ENCODE assay signal across 21 mouse cellular contexts in the genomic region with DNA sequence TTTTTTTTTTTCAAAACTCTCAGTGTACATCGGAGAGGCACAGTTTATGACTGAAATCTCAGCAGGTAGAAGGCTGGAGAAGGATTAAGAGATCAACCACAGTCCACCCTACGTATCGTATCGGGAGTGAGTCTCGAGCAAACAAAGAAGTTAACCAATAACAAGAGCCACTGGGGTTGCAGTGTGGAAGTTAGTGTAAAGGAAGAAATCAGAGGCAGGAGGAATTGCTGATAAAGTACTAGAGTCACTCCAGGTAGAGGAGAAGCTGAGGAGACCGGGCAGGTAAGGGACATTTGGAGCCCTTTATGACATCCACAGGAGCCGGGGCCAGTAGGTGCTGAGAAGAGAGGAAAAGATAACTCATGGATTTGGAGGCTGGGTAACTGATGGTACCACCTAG.
A peak's percentile ranks its signal among the peaks of the same experiment; 100 is the strongest.
DNase-seq lines count a peak whose midpoint lies in the region; ATAC-seq and TF ChIP-seq lines count a peak whose summit lies in the region.
"Had no signal": no experiment of that assay in that cellular context is flagged by ENCODE, and none has a peak within 500 bp of the region (broad histone marks: within the 10 kb centered on the region; RNA-seq: fewer than 3 reads in every experiment).

No protein-coding gene starts in this region.

- no peaks in the 10 kb centered on the region for H3K4me1 ChIP-seq in stomach, embryonic 14.5 days (ENCODE audit: control insufficient read depth, insufficient read depth, low read length)
- H3K4me1 ChIP-seq in stomach, postnatal 0 days (replicated peaks; ENCODE audit: control insufficient read depth, insufficient read depth) = no peaks in the 10 kb centered on the region
- H3K4me1 ChIP-seq in intestine, embryonic 16.5 days (ENCODE audit: control insufficient read depth, insufficient read depth, low read length) = peaks cover 12% of the 10 kb centered on the region
- no peaks in the 10 kb centered on the region for H3K4me1 ChIP-seq in liver, embryonic 15.5 days (replicated peaks)
- no peaks in the 10 kb centered on the region for H3K4me1 ChIP-seq in stomach, embryonic 16.5 days (ENCODE audit: control insufficient read depth, insufficient read depth, low read length)
- H3K4me1 ChIP-seq in limb, embryonic 10.5 days = no peaks in the 10 kb centered on the region
- no peaks in the 10 kb centered on the region for H3K4me1 ChIP-seq in forebrain, embryonic 10.5 days
- H3K4me1 ChIP-seq: forebrain, embryonic 13.5 days had no signal

- no peaks in the 10 kb centered on the region for H3K27me3 ChIP-seq in stomach, embryonic 14.5 days (ENCODE audit: control insufficient read depth, insufficient read depth, low read length)
- no peaks in the 10 kb centered on the region for H3K27me3 ChIP-seq in stomach, postnatal 0 days (ENCODE audit: control insufficient read depth, insufficient read depth, low read length)
- H3K27me3 ChIP-seq in intestine, embryonic 16.5 days (replicated peaks; ENCODE audit: control insufficient read depth, insufficient read depth, low read length) = no peaks in the 10 kb centered on the region
- no peaks in the 10 kb centered on the region for H3K27me3 ChIP-seq in liver, embryonic 15.5 days
- no peaks in the 10 kb centered on the region for H3K27me3 ChIP-seq in stomach, embryonic 16.5 days (ENCODE audit: control insufficient read depth, insufficient read depth, low read length)
- no peaks in the 10 kb centered on the region for H3K27me3 ChIP-seq in limb, embryonic 10.5 days (ENCODE audit: low read depth, poor library complexity, severe bottlenecking)
- no peaks in the 10 kb centered on the region for H3K27me3 ChIP-seq in forebrain, embryonic 10.5 days (ENCODE audit: poor library complexity, severe bottlenecking)
- H3K27me3 ChIP-seq: CH12.LX; embryonic facial prominence, embryonic 13.5 days; forebrain, embryonic 13.5 days; heart, embryonic 13.5 days; Patski had no signal

- no peaks in the 10 kb centered on the region for H3K9me3 ChIP-seq in stomach, embryonic 14.5 days (ENCODE audit: control insufficient read depth, low read depth, low read length)
- H3K9me3 ChIP-seq in stomach, postnatal 0 days (ENCODE audit: control insufficient read depth, low read length) = no peaks in the 10 kb centered on the region
- H3K9me3 ChIP-seq in intestine, embryonic 16.5 days (ENCODE audit: control insufficient read depth, low read length) = no peaks in the 10 kb centered on the region
- H3K9me3 ChIP-seq in liver, embryonic 15.5 days (replicated peaks) = no peaks in the 10 kb centered on the region
- no peaks in the 10 kb centered on the region for H3K9me3 ChIP-seq in stomach, embryonic 16.5 days (replicated peaks; ENCODE audit: control insufficient read depth, low read length)
- no peaks in the 10 kb centered on the region for H3K9me3 ChIP-seq in limb, embryonic 10.5 days (replicated peaks)
- H3K9me3 ChIP-seq in forebrain, embryonic 10.5 days = no peaks in the 10 kb centered on the region
- H3K9me3 ChIP-seq: embryonic facial prominence, embryonic 13.5 days; forebrain, embryonic 13.5 days; heart, embryonic 13.5 days had no signal

- no peak overlapping the region for H3K9ac ChIP-seq in stomach, embryonic 14.5 days (replicated peaks; ENCODE audit: low read depth, low read length)
- H3K9ac ChIP-seq in stomach, postnatal 0 days (ENCODE audit: low read length) = no peak overlapping the region
- H3K9ac ChIP-seq in intestine, embryonic 16.5 days (ENCODE audit: low read depth, low read length) = no peak overlapping the region
- no peak overlapping the region for H3K9ac ChIP-seq in liver, embryonic 15.5 days
- H3K9ac ChIP-seq in stomach, embryonic 16.5 days (ENCODE audit: low read length) = no peak overlapping the region
- H3K9ac ChIP-seq: embryonic facial prominence, embryonic 13.5 days; forebrain, embryonic 13.5 days; forebrain, postnatal 0 days; heart, embryonic 13.5 days had no signal

- WGBS in stomach, embryonic 14.5 days = 55% methylated on average over 7 of the region's 7 CpGs
- 60% methylated on average over 7 of the region's 7 CpGs for WGBS in stomach, postnatal 0 days
- 42% methylated on average over 7 of the region's 7 CpGs for WGBS in intestine, embryonic 16.5 days
- 55% methylated on average over 7 of the region's 7 CpGs for WGBS in liver, embryonic 15.5 days (ENCODE audit: insufficient replicate concordance)
- 51% methylated on average over 7 of the region's 7 CpGs for WGBS in stomach, embryonic 16.5 days
- WGBS in limb, embryonic 10.5 days = 82% methylated on average over 7 of the region's 7 CpGs
- WGBS in forebrain, embryonic 10.5 days = 86% methylated on average over 7 of the region's 7 CpGs

- TF ChIP-seq EP300 in stomach, postnatal 0 days (optimal IDR thresholded peaks at IDR 0.05) = no peak

- H3K27ac ChIP-seq in stomach, embryonic 14.5 days (ENCODE audit: low read length) = no peak overlapping the region
- H3K27ac ChIP-seq in stomach, postnatal 0 days (replicated peaks) = no peak overlapping the region
- no peak overlapping the region for H3K27ac ChIP-seq in intestine, embryonic 16.5 days (ENCODE audit: low read length)
- H3K27ac ChIP-seq in liver, embryonic 15.5 days (replicated peaks) = no peak overlapping the region
- H3K27ac ChIP-seq in stomach, embryonic 16.5 days (ENCODE audit: low read length) = no peak overlapping the region
- H3K27ac ChIP-seq in limb, embryonic 10.5 days = no peak overlapping the region
- no peak overlapping the region for H3K27ac ChIP-seq in forebrain, embryonic 10.5 days
- H3K27ac ChIP-seq: embryonic facial prominence, embryonic 13.5 days; forebrain, embryonic 13.5 days; heart, embryonic 13.5 days had no signal

- H3K4me3 ChIP-seq in stomach, embryonic 14.5 days (ENCODE audit: low read depth, low read length) = no peak overlapping the region
- no peak overlapping the region for H3K4me3 ChIP-seq in stomach, postnatal 0 days (ENCODE audit: low read depth, low read length)
- H3K4me3 ChIP-seq in intestine, embryonic 16.5 days (ENCODE audit: low read length) = no peak overlapping the region
- H3K4me3 ChIP-seq in liver, embryonic 15.5 days (replicated peaks) = no peak overlapping the region
- no peak overlapping the region for H3K4me3 ChIP-seq in stomach, embryonic 16.5 days (replicated peaks; ENCODE audit: low read length)
- no peak overlapping the region for H3K4me3 ChIP-seq in limb, embryonic 10.5 days
- no peak overlapping the region for H3K4me3 ChIP-seq in forebrain, embryonic 10.5 days
- H3K4me3 ChIP-seq: embryonic facial prominence, embryonic 13.5 days; forebrain, embryonic 13.5 days; heart, embryonic 13.5 days had no signal

- H3K4me2 ChIP-seq in stomach, embryonic 14.5 days (replicated peaks; ENCODE audit: low read depth, low read length) = no peak overlapping the region
- H3K4me2 ChIP-seq in stomach, postnatal 0 days (replicated peaks; ENCODE audit: low read depth) = no peak overlapping the region
- peak overlapping the region; percentile 37; the same call in 1 of the 2 replicates for H3K4me2 ChIP-seq in intestine, embryonic 16.5 days (ENCODE audit: low read depth, low read length)
- peak overlapping the region; percentile 36 for H3K4me2 ChIP-seq in liver, embryonic 15.5 days
- H3K4me2 ChIP-seq in stomach, embryonic 16.5 days (ENCODE audit: low read depth, low read length) = no peak overlapping the region
- H3K4me2 ChIP-seq: embryonic facial prominence, embryonic 13.5 days; forebrain, embryonic 13.5 days; heart, embryonic 13.5 days had no signal

- TF ChIP-seq CTCF in stomach, postnatal 0 days (IDR thresholded peaks at IDR 0.05; ENCODE audit: low read depth) = no peak

- DNase-seq in stomach, postnatal 0 days (ENCODE audit: low spot score) = no peak
- no peak for DNase-seq in limb, embryonic 10.5 days (ENCODE audit: low spot score)
- no peak for DNase-seq in forebrain, embryonic 10.5 days (ENCODE audit: extremely low spot score, low spot score)
- no peak for DNase-seq in spleen, postnatal 36 days (ENCODE audit: low spot score in 2 of 2)
- DNase-seq: adrenal gland, postnatal 25 days; cerebellum, adult 18-20 months; cerebellum, adult 9-11 months; cerebellum, postnatal 36 days; forebrain, postnatal 0 days; gastrocnemius, postnatal 25 days; heart, postnatal 36 days had no signal

- peak; percentile 87 for ATAC-seq in stomach, embryonic 14.5 days (ENCODE audit: insufficient number of reproducible peaks, insufficient read depth, low FRiP score, low read depth)
- no peak for ATAC-seq in stomach, postnatal 0 days (ENCODE audit: low FRiP score, low TSS enrichment)
- ATAC-seq in intestine, embryonic 16.5 days = peak; percentile 86
- ATAC-seq in liver, embryonic 15.5 days (ENCODE audit: insufficient read depth) = peak; percentile 37; the same call in 1 of the 2 replicates
- ATAC-seq in stomach, embryonic 16.5 days (ENCODE audit: insufficient read depth, low FRiP score) = peak; percentile 50; the same call in 1 of the 2 replicates
- ATAC-seq: activated CD4-positive, CD25-positive, alpha-beta regulatory T cell, adult 4 months; Patski had no signal

- no peaks in the 10 kb centered on the region for H3K36me3 ChIP-seq in stomach, embryonic 14.5 days (ENCODE audit: control insufficient read depth, insufficient read depth, low read length)
- H3K36me3 ChIP-seq in stomach, postnatal 0 days (ENCODE audit: control insufficient read depth, insufficient read depth, low read length) = no peaks in the 10 kb centered on the region
- no peaks in the 10 kb centered on the region for H3K36me3 ChIP-seq in intestine, embryonic 16.5 days (ENCODE audit: control insufficient read depth, insufficient read depth, low read length)
- no peaks in the 10 kb centered on the region for H3K36me3 ChIP-seq in liver, embryonic 15.5 days (replicated peaks)
- no peaks in the 10 kb centered on the region for H3K36me3 ChIP-seq in stomach, embryonic 16.5 days (ENCODE audit: control insufficient read depth, insufficient read depth, low read length)
- H3K36me3 ChIP-seq in limb, embryonic 10.5 days = no peaks in the 10 kb centered on the region
- no peaks in the 10 kb centered on the region for H3K36me3 ChIP-seq in forebrain, embryonic 10.5 days (replicated peaks)
- H3K36me3 ChIP-seq: embryonic facial prominence, embryonic 13.5 days; heart, embryonic 13.5 days had no signal

Comparison
In these comparisons a context has a peak if more than half of its experiments do, and no peak if none do; other contexts are left out.
1. H3K4me2 ChIP-seq: peak in intestine, embryonic 16.5 days (single experiment) and liver, embryonic 15.5 days (single experiment); none in stomach, embryonic 14.5 days (single experiment), stomach, postnatal 0 days (single experiment) and stomach, embryonic 16.5 days (single experiment).